Mouse (Mus musculus) hindbrain, embryonic 13.5 days (tissue): Measurements from ENCODE around the gene Gm18336. TPM values are rescaled to one million over a fixed set of nuclear protein-coding genes. Genes with fewer than 3 reads are reported as not detected.

Experiments
- ATAC-seq: fragments of 200-750 bp; cut with Nextera tagmentation; 2 replicates; pipeline ENCODE4 v1.8.0; 2017; ENCODE audit warnings: moderate TSS enrichment; ENCODE audit not compliant: low FRiP score
- H3K27ac ChIP-seq: fragments of 300-500 bp; sonication (generic); 2 replicates; pipeline ENCODE4 v1.5.1; 2015; ENCODE audit warnings: inconsistent platforms, mild to moderate bottlenecking, moderate library complexity
- H3K27me3 ChIP-seq: fragments of 300-500 bp; sonication (generic); 2 replicates; pipeline ENCODE4 v1.6.1; 2015; ENCODE audit warnings: mild to moderate bottlenecking, inconsistent platforms
- H3K36me3 ChIP-seq: fragments of 300-500 bp; sonication (generic); 2 replicates; pipeline ENCODE4 v1.6.1; 2015; ENCODE audit warnings: mild to moderate bottlenecking, inconsistent platforms
- H3K4me1 ChIP-seq: fragments of 300-500 bp; sonication (generic); replicated peaks from 2 replicates; pipeline ENCODE4 v1.6.1; 2015; ENCODE audit warnings: inconsistent platforms
- H3K4me2 ChIP-seq: fragments of 300-500 bp; sonication (generic); 2 replicates; pipeline ENCODE4 v1.6.1; 2015; ENCODE audit warnings: inconsistent platforms, mild to moderate bottlenecking, moderate library complexity
- H3K4me3 ChIP-seq: fragments of 300-500 bp; sonication (generic); 2 replicates; pipeline ENCODE4 v1.5.1; 2015; ENCODE audit warnings: mild to moderate bottlenecking, inconsistent platforms
- H3K9ac ChIP-seq: fragments of 300-500 bp; sonication (generic); 2 replicates; pipeline ENCODE4 v1.6.1; 2015; ENCODE audit warnings: mild to moderate bottlenecking, inconsistent platforms
- H3K9me3 ChIP-seq: fragments of 300-500 bp; sonication (generic); 2 replicates; pipeline ENCODE4 v1.6.1; 2016; ENCODE audit warnings: inconsistent platforms
- WGBS: fragments of 180-500 bp; shearing (Covaris S2); methylation state at CpG from one replicate; pipeline ENCODE4 v1.1.7; 2015; 5-methylcytosine and 5-hydroxymethylcytosine counted together
- polyA plus RNA-seq: library from polyadenylated mRNA; unstranded; fragments of >200 nt; fragmentation: Nextera tagmentation; extraction: Ambion mirVana; gene quantifications from 2 replicates; pipeline ENCODE4 v1.2.1, GENCODE M21; 2015

Gm18336 gene
- polyA plus RNA-seq, 1 experiment from 2014 or later: not detected

GRCm38 (mm10) chrX:73363291-73363690 lies 35.2 kb downstream of the Gm18336 start:
- H3K9ac ChIP-seq: no peak overlapping the region
- H3K9me3 ChIP-seq: no peaks in the 10 kb centered on the region
- no peak overlapping the region for H3K4me2 ChIP-seq
- peaks cover 8% of the 10 kb centered on the region for H3K36me3 ChIP-seq
- H3K4me3 ChIP-seq: no peak overlapping the region
- H3K27ac ChIP-seq: no peak overlapping the region
- no peaks in the 10 kb centered on the region for H3K27me3 ChIP-seq
- no peak for ATAC-seq
- H3K4me1 ChIP-seq: no peaks in the 10 kb centered on the region

GRCm38 (mm10) chrX:73356719-73357118 lies 41.8 kb downstream of the Gm18336 start:
- no peak overlapping the region for H3K4me3 ChIP-seq
- peaks cover 7% of the 10 kb centered on the region; the same call in 1 of the 2 replicates for H3K9me3 ChIP-seq
- WGBS: 69% methylated on average over 1 of the region's 1 CpGs
- no peak overlapping the region for H3K27ac ChIP-seq
- H3K36me3 ChIP-seq: peaks cover 57% of the 10 kb centered on the region
- H3K4me2 ChIP-seq: no peak overlapping the region
- no peak for ATAC-seq
- H3K4me1 ChIP-seq: no peaks in the 10 kb centered on the region
- H3K9ac ChIP-seq: no peak overlapping the region
- H3K27me3 ChIP-seq: no peaks in the 10 kb centered on the region

GRCm38 (mm10) chrX:73356163-73356562 lies 42.4 kb downstream of the Gm18336 start:
- no peak for ATAC-seq
- 95% methylated on average over 2 of the region's 2 CpGs for WGBS
- Histone ChIP-seq H3K27ac (no peak overlapping the region), H3K4me2 (no peak overlapping the region), H3K9me3 (peaks cover 7% of the 10 kb centered on the region; the same call in 1 of the 2 replicates), H3K9ac (no peak overlapping the region), H3K4me3 (no peak overlapping the region), H3K36me3 (peaks cover 63% of the 10 kb centered on the region), H3K4me1 (no peaks in the 10 kb centered on the region), H3K27me3 (no peaks in the 10 kb centered on the region)

Other genes with a start within 250 kb of the Gm18336 start
- not detected in 2 replicates for gene Xlr5b, start 249.9 kb downstream of the Gm18336 start, polyA plus RNA-seq
- 0.21 and 0.44 TPM in 2 replicates for gene DXBay18, start 249.3 kb downstream of the Gm18336 start, polyA plus RNA-seq
- not detected in 2 replicates for gene Spin2d, start 221.7 kb downstream of the Gm18336 start, polyA plus RNA-seq
- 18.9 and 23.1 TPM in 2 replicates for gene Xlr3b, start 206.5 kb downstream of the Gm18336 start, polyA plus RNA-seq
- gene Xlr4b, start 184.4 kb downstream of the Gm18336 start, polyA plus RNA-seq: 0.44 and 1.1 TPM in 2 replicates
- 33.2 and 35.2 TPM in 2 replicates for gene F8a, start 170.4 kb downstream of the Gm18336 start, polyA plus RNA-seq
- 0.30 and 0.79 TPM in 2 replicates for gene Xlr4c, start 155.6 kb downstream of the Gm18336 start, polyA plus RNA-seq
- gene Xlr3c, start 133.3 kb downstream of the Gm18336 start, polyA plus RNA-seq: 0.32 and 0.96 TPM in 2 replicates
- gene Xlr5a, start 105.8 kb downstream of the Gm18336 start, polyA plus RNA-seq: not detected in 2 replicates
- not detected in 2 replicates for gene Xlr5c, start 105.8 kb downstream of the Gm18336 start, polyA plus RNA-seq
- not detected in 2 replicates for gene Gm45015, start 61.9 kb downstream of the Gm18336 start, polyA plus RNA-seq
- gene Zfp275, start 56.1 kb downstream of the Gm18336 start, polyA plus RNA-seq: 10.6 and 10.9 TPM in 2 replicates
- gene Zfp92, start 12.4 kb upstream of the Gm18336 start, polyA plus RNA-seq: 0.51 and 0.67 TPM in 2 replicates
- gene Trex2, start 36.6 kb upstream of the Gm18336 start, polyA plus RNA-seq: not detected in 2 replicates
- gene Haus7, start 60.3 kb upstream of the Gm18336 start, polyA plus RNA-seq: 73.0 and 73.5 TPM in 2 replicates
- 21.6 and 28.6 TPM in 2 replicates for gene Bgn, start 84.9 kb upstream of the Gm18336 start, polyA plus RNA-seq
- 3.6 and 4.2 TPM in 2 replicates for gene Atp2b3, start 104.3 kb upstream of the Gm18336 start, polyA plus RNA-seq
- 1.1 and 1.2 TPM in 2 replicates for gene Dusp9, start 240.7 kb upstream of the Gm18336 start, polyA plus RNA-seq